Mouse (Mus musculus) limb, embryonic 10.5 days (tissue): Measurements from ENCODE around the gene Ptrh2. TPM values are rescaled to one million over a fixed set of nuclear protein-coding genes. Genes with fewer than 3 reads are reported as not detected.

Source experiments
- polyA plus RNA-seq: library from polyadenylated mRNA; unstranded; fragments of >200 nt; fragmentation: Nextera tagmentation; extraction: Ambion mirVana; gene quantifications from 2 replicates; pipeline ENCODE4 v1.2.1, GENCODE M21; 2016

The Ptrh2 gene
- polyA plus RNA-seq, 1 experiment from 2014 or later = 45.6 TPM

Other genes with a start within 250 kb of the Ptrh2 start
- 24.2 and 29.7 TPM in 2 replicates for gene Rnft1, start 199.3 kb upstream of the Ptrh2 start, polyA plus RNA-seq
- 47.3 and 64.3 TPM in 2 replicates for gene Rps6kb1, start 139.2 kb upstream of the Ptrh2 start, polyA plus RNA-seq
- gene Tubd1, start 139.0 kb upstream of the Ptrh2 start, polyA plus RNA-seq = 9.8 and 10.8 TPM in 2 replicates
- gene Vmp1, start 149 bp upstream of the Ptrh2 start, polyA plus RNA-seq = 88.6 and 97.9 TPM in 2 replicates
- gene Cltc, start 73.6 kb downstream of the Ptrh2 start, polyA plus RNA-seq = 107 and 127 TPM in 2 replicates
- 28.4 and 36.1 TPM in 2 replicates for gene Dhx40, start 123.8 kb downstream of the Ptrh2 start, polyA plus RNA-seq